Mouse (Mus musculus) thymus, postnatal 25 days (tissue): ENCODE data around the gene Ube2u.
"Not testable (repeated sequence)": the region's sequence is repeated elsewhere in the genome, so short reads cannot be mapped to it uniquely, and the experiment has no call there.

Experiments used
- DNase-seq: peaks from one replicate; pipeline ENCODE4 v3.0.0; 2022

Gene Ube2u

GRCm38 (mm10) chr4:100478592-100479321 is at the start of gene Ube2u:
TSS of gene Ube2u (plus strand) at chr4:100478849.
- DNase-seq: no peak

GRCm38 (mm10) chr4:100429371-100429900 is 49.2 kb upstream of the Ube2u start:
- DNase-seq: no peak

GRCm38 (mm10) chr4:100435281-100436168 is 43.1 kb upstream of the Ube2u start:
- no peak for DNase-seq

GRCm38 (mm10) chr4:100436169-100436547 is 42.5 kb upstream of the Ube2u start:
- DNase-seq: no peak

- DNase-seq: no peak
Observed at GRCm38 (mm10) chr4:100446897-100447296, 31.8 kb upstream of the Ube2u start.

GRCm38 (mm10) chr4:100462493-100463120 is 16.0 kb upstream of the Ube2u start:
- no peak for DNase-seq

- DNase-seq: no peak
Observed at GRCm38 (mm10) chr4:100488447-100488846, 9.8 kb downstream of the Ube2u start.

- DNase-seq: no peak
Observed at GRCm38 (mm10) chr4:100495176-100495575, 16.5 kb downstream of the Ube2u start.

GRCm38 (mm10) chr4:100496521-100496920 is 17.9 kb downstream of the Ube2u start:
- no peak for DNase-seq

- DNase-seq: no peak
Observed at GRCm38 (mm10) chr4:100498192-100498591, 19.5 kb downstream of the Ube2u start.

- DNase-seq: not testable (repeated sequence)
Observed at GRCm38 (mm10) chr4:100499037-100499601, 20.5 kb downstream of the Ube2u start.

- DNase-seq: no peak
Observed at GRCm38 (mm10) chr4:100503337-100503736, 24.7 kb downstream of the Ube2u start.

- DNase-seq: no peak
Observed at GRCm38 (mm10) chr4:100517646-100518045, 39.0 kb downstream of the Ube2u start.

GRCm38 (mm10) chr4:100522534-100522933 is 43.9 kb downstream of the Ube2u start:
- DNase-seq: no peak

GRCm38 (mm10) chr4:100524741-100525140 is 46.1 kb downstream of the Ube2u start:
- no peak for DNase-seq

- no peak for DNase-seq
Observed at GRCm38 (mm10) chr4:100526296-100526695, 47.6 kb downstream of the Ube2u start.

- DNase-seq: no peak
Observed at GRCm38 (mm10) chr4:100527086-100527485, 48.4 kb downstream of the Ube2u start.

- DNase-seq: no peak
Observed at GRCm38 (mm10) chr4:100527554-100528001, 48.9 kb downstream of the Ube2u start.

GRCm38 (mm10) chr4:100533607-100534006 is 55.0 kb downstream of the Ube2u start:
- DNase-seq: no peak

- DNase-seq: no peak
Observed at GRCm38 (mm10) chr4:100534946-100535345, 56.3 kb downstream of the Ube2u start.

- no peak for DNase-seq
Observed at GRCm38 (mm10) chr4:100537898-100538297, 59.2 kb downstream of the Ube2u start.

GRCm38 (mm10) chr4:100539483-100539882 is 60.8 kb downstream of the Ube2u start:
- DNase-seq: no peak

GRCm38 (mm10) chr4:100547905-100548304 is 69.3 kb downstream of the Ube2u start:
- no peak for DNase-seq
